Mouse (Mus musculus) hindbrain, embryonic 15.5 days (tissue): ENCODE data around the gene 2310034G01Rik. TPM values are rescaled to one million over a fixed set of nuclear protein-coding genes. Genes with fewer than 3 reads are reported as not detected.
A peak's percentile ranks its signal among the peaks of the same experiment; 100 is the strongest.

Experiments
- ATAC-seq: fragments of 200-750 bp; cut with Nextera tagmentation; 2 replicates; pipeline ENCODE4 v1.8.0; 2017; ENCODE audit warnings: low read depth, moderate number of reproducible peaks, moderate TSS enrichment; ENCODE audit not compliant: low FRiP score
- H3K27ac ChIP-seq: fragments of 300-500 bp; sonication (generic); replicated peaks from 2 replicates; pipeline ENCODE4 v1.5.1; 2015; ENCODE audit warnings: mild to moderate bottlenecking, inconsistent platforms
- H3K27me3 ChIP-seq: fragments of 300-500 bp; sonication (generic); 2 replicates; pipeline ENCODE4 v1.6.1; 2015; ENCODE audit warnings: control low read depth, inconsistent platforms
- H3K36me3 ChIP-seq: fragments of 300-500 bp; sonication (generic); 2 replicates; pipeline ENCODE4 v1.6.1; 2015; ENCODE audit warnings: control low read depth, inconsistent platforms
- H3K4me1 ChIP-seq: fragments of 300-500 bp; sonication (generic); replicated peaks from 2 replicates; pipeline ENCODE4 v1.6.1; 2015; ENCODE audit warnings: control low read depth, inconsistent platforms
- H3K4me2 ChIP-seq: fragments of 300-500 bp; sonication (generic); 2 replicates; pipeline ENCODE4 v1.6.1; 2015; ENCODE audit warnings: moderate library complexity, mild to moderate bottlenecking, inconsistent platforms
- H3K4me3 ChIP-seq: fragments of 300-500 bp; sonication (generic); 2 replicates; pipeline ENCODE4 v1.5.1; 2015; ENCODE audit warnings: mild to moderate bottlenecking, inconsistent platforms
- H3K9ac ChIP-seq: fragments of 300-500 bp; sonication (generic); 2 replicates; pipeline ENCODE4 v1.6.1; 2015; ENCODE audit warnings: inconsistent platforms
- H3K9me3 ChIP-seq: fragments of 300-500 bp; sonication (generic); 2 replicates; pipeline ENCODE4 v1.6.1; 2016; ENCODE audit warnings: control low read depth, inconsistent platforms
- WGBS: fragments of 180-500 bp; shearing (Covaris S2); methylation state at CpG from one replicate; pipeline ENCODE4 v1.1.7; 2015; 5-methylcytosine and 5-hydroxymethylcytosine counted together
- polyA plus RNA-seq: library from polyadenylated mRNA; unstranded; fragments of >200 nt; fragmentation: Nextera tagmentation; extraction: Ambion mirVana; gene quantifications from 2 replicates; pipeline ENCODE4 v1.2.1, GENCODE M21; 2015

2310034G01Rik gene
- polyA plus RNA-seq, 1 experiment from 2014 or later: 2.3 TPM

- ATAC-seq: no peak
- H3K36me3 ChIP-seq: no peaks in the 10 kb centered on the region
- no peak overlapping the region for H3K27ac ChIP-seq
- peak overlapping the region; percentile 57 for H3K4me3 ChIP-seq
- 0 out of 2 replicates have a peak, but pooled peaks cover 6% of the 10 kb centered on the region for H3K27me3 ChIP-seq
- 75% methylated on average over 5 of the region's 5 CpGs for WGBS
- peak overlapping the region; percentile 16; the same call in 1 of the 2 replicates for H3K9ac ChIP-seq
- no peaks in the 10 kb centered on the region for H3K9me3 ChIP-seq
- peak overlapping the region; percentile 97 for H3K4me2 ChIP-seq
- H3K4me1 ChIP-seq: peaks cover 80% of the 10 kb centered on the region
Observed at GRCm38 (mm10) chr19:46324918-46325317, 25.2 kb downstream of the 2310034G01Rik start.

- ATAC-seq: no peak
- Histone ChIP-seq H3K9ac (0 out of 2 replicates have a peak overlapping the region, but pooled peaks have one; percentile 16), H3K27ac (no peak overlapping the region), H3K4me3 (no peak overlapping the region; the same call in 1 of the 2 replicates), H3K27me3 (0 out of 2 replicates have a peak, but pooled peaks cover 9% of the 10 kb centered on the region), H3K4me1 (peaks cover 80% of the 10 kb centered on the region), H3K36me3 (no peaks in the 10 kb centered on the region), H3K9me3 (no peaks in the 10 kb centered on the region), H3K4me2 (peak overlapping the region; percentile 97)
- WGBS: 76% methylated on average over 11 of the region's 11 CpGs
Observed at GRCm38 (mm10) chr19:46324366-46324765, 25.7 kb downstream of the 2310034G01Rik start.

GRCm38 (mm10) chr19:46323716-46324115, 26.4 kb downstream of the 2310034G01Rik start:
- no peak overlapping the region for H3K27ac ChIP-seq
- H3K4me2 ChIP-seq: 0 out of 2 replicates have a peak overlapping the region, but pooled peaks have one; percentile 97
- H3K9ac ChIP-seq: 0 out of 2 replicates have a peak overlapping the region, but pooled peaks have one; percentile 2
- H3K27me3 ChIP-seq: 0 out of 2 replicates have a peak, but pooled peaks cover 9% of the 10 kb centered on the region
- H3K9me3 ChIP-seq: no peaks in the 10 kb centered on the region
- no peak for ATAC-seq
- peaks cover 81% of the 10 kb centered on the region for H3K4me1 ChIP-seq
- no peaks in the 10 kb centered on the region for H3K36me3 ChIP-seq
- no peak overlapping the region for H3K4me3 ChIP-seq
- WGBS: 77% methylated on average over 5 of the region's 5 CpGs

- no peaks in the 10 kb centered on the region for H3K36me3 ChIP-seq
- ATAC-seq: no peak
- H3K9ac ChIP-seq: no peak overlapping the region
- 0 out of 2 replicates have a peak overlapping the region, but pooled peaks have one; percentile 43 for H3K4me2 ChIP-seq
- H3K9me3 ChIP-seq: no peaks in the 10 kb centered on the region
- H3K27me3 ChIP-seq: 0 out of 2 replicates have a peak, but pooled peaks cover 9% of the 10 kb centered on the region
- H3K4me1 ChIP-seq: peaks cover 87% of the 10 kb centered on the region
- H3K27ac ChIP-seq: no peak overlapping the region
- WGBS: 82% methylated on average over 13 of the region's 13 CpGs
- H3K4me3 ChIP-seq: no peak overlapping the region
Observed at GRCm38 (mm10) chr19:46322996-46323572, 27.0 kb downstream of the 2310034G01Rik start.

GRCm38 (mm10) chr19:46322144-46322995, 27.7 kb downstream of the 2310034G01Rik start:
- Histone ChIP-seq H3K27me3 (0 out of 2 replicates have a peak, but pooled peaks cover 9% of the 10 kb centered on the region), H3K4me1 (peaks cover 87% of the 10 kb centered on the region), H3K4me3 (no peak overlapping the region), H3K9ac (peak overlapping the region; percentile 30), H3K27ac (peak overlapping the region; percentile 69), H3K36me3 (no peaks in the 10 kb centered on the region), H3K9me3 (no peaks in the 10 kb centered on the region), H3K4me2 (peak overlapping the region; percentile 43; the same call in 1 of the 2 replicates)
- ATAC-seq: no peak
- WGBS: 51% methylated on average over 11 of the region's 11 CpGs

GRCm38 (mm10) chr19:46321101-46321943, 28.8 kb downstream of the 2310034G01Rik start:
- H3K27me3 ChIP-seq: peaks cover 15% of the 10 kb centered on the region; the same call in 1 of the 2 replicates
- peak overlapping the region; percentile 30; the same call in 1 of the 2 replicates for H3K9ac ChIP-seq
- peak; percentile 19; the same call in 1 of the 2 replicates for ATAC-seq
- H3K4me3 ChIP-seq: no peak overlapping the region
- peak overlapping the region; percentile 69 for H3K27ac ChIP-seq
- H3K36me3 ChIP-seq: no peaks in the 10 kb centered on the region
- peaks cover 90% of the 10 kb centered on the region for H3K4me1 ChIP-seq
- no peaks in the 10 kb centered on the region for H3K9me3 ChIP-seq
- H3K4me2 ChIP-seq: peak overlapping the region; percentile 43
- WGBS: 13% methylated on average over 6 of the region's 6 CpGs

GRCm38 (mm10) chr19:46320076-46320785, 29.9 kb downstream of the 2310034G01Rik start:
- ATAC-seq: no peak
- Histone ChIP-seq H3K36me3 (no peaks in the 10 kb centered on the region), H3K27ac (no peak overlapping the region), H3K4me2 (no peak overlapping the region), H3K9me3 (no peaks in the 10 kb centered on the region), H3K4me3 (no peak overlapping the region), H3K9ac (no peak overlapping the region), H3K4me1 (peaks cover 94% of the 10 kb centered on the region), H3K27me3 (peaks cover 24% of the 10 kb centered on the region)
- WGBS: 83% methylated on average over 8 of the region's 8 CpGs

- Histone ChIP-seq H3K9me3 (no peaks in the 10 kb centered on the region), H3K36me3 (peaks cover 4% of the 10 kb centered on the region; the same call in 1 of the 2 replicates), H3K4me1 (peaks cover 87% of the 10 kb centered on the region), H3K27ac (peak overlapping the region; percentile 79), H3K4me2 (peak overlapping the region; percentile 82), H3K9ac (0 out of 2 replicates have a peak overlapping the region, but pooled peaks have one; percentile 60), H3K27me3 (peaks cover 36% of the 10 kb centered on the region), H3K4me3 (peak overlapping the region; percentile 66)
- peak; percentile 32; the same call in 1 of the 2 replicates for ATAC-seq
- WGBS: 11% methylated on average over 16 of the region's 16 CpGs
Observed at GRCm38 (mm10) chr19:46318586-46319378, 31.3 kb downstream of the 2310034G01Rik start.

- Histone ChIP-seq H3K36me3 (peaks cover 11% of the 10 kb centered on the region; the same call in 1 of the 2 replicates), H3K4me3 (peak overlapping the region; percentile 66), H3K9me3 (no peaks in the 10 kb centered on the region), H3K27ac (peak overlapping the region; percentile 79), H3K4me1 (peaks cover 81% of the 10 kb centered on the region), H3K4me2 (peak overlapping the region; percentile 82), H3K9ac (peak overlapping the region; percentile 60), H3K27me3 (peaks cover 40% of the 10 kb centered on the region)
- 1% methylated on average over 32 of the region's 42 CpGs for WGBS
- peak; percentile 11; the same call in 1 of the 2 replicates for ATAC-seq
Observed at GRCm38 (mm10) chr19:46318031-46318471, 32.1 kb downstream of the 2310034G01Rik start.

GRCm38 (mm10) chr19:46317546-46317885, 32.6 kb downstream of the 2310034G01Rik start:
- Histone ChIP-seq H3K27me3 (peaks cover 40% of the 10 kb centered on the region), H3K4me1 (peaks cover 75% of the 10 kb centered on the region), H3K4me2 (peak overlapping the region; percentile 82), H3K27ac (peak overlapping the region; percentile 79), H3K36me3 (peaks cover 14% of the 10 kb centered on the region; the same call in 1 of the 2 replicates), H3K9ac (peak overlapping the region; percentile 60), H3K4me3 (peak overlapping the region; percentile 66), H3K9me3 (no peaks in the 10 kb centered on the region)
- ATAC-seq: peak; percentile 28
- under 1% methylated on average over 44 of the region's 48 CpGs for WGBS
